Mouse (Mus musculus) lung, adult 2 months (tissue): ENCODE results near the gene Cacna1c.

Experiments
- CTCF ChIP-seq: fragments of 200-500 bp; IDR thresholded peaks from 2 replicates; pipeline ENCODE4 v1.5.1; 2011; ENCODE audit warnings: mild to moderate bottlenecking, low read length, control low read depth; ENCODE audit not compliant: insufficient read depth
- POLR2A ChIP-seq: fragments of 200-500 bp; IDR thresholded peaks from 2 replicates; pipeline ENCODE4 v1.6.1; 2011; ENCODE audit warnings: low read depth, mild to moderate bottlenecking, control low read depth, low read length, borderline replicate concordance; ENCODE audit errors: extremely low read depth

GRCm38 (mm10) chr6:119198534-119199273 is 2.5 kb upstream of the Cacna1c start:
- TF ChIP-seq CTCF (no peak), POLR2A (no peak)
